Mouse (Mus musculus) ES-Bruce4 (cell line): ENCODE data around the gene Mrpl33.

Experiments
- CTCF ChIP-seq: IDR thresholded peaks from one replicate; pipeline ENCODE4 v1.8.1; 2011; ENCODE audit warnings: low read depth, low read length
- EP300 ChIP-seq: IDR thresholded peaks from 2 replicates; pipeline ENCODE4 v1.6.1; 2011; ENCODE audit warnings: low read depth, low read length; ENCODE audit not compliant: insufficient read depth
- POLR2A ChIP-seq: IDR thresholded peaks from one replicate; pipeline ENCODE4 v1.8.1; 2011; ENCODE audit warnings: low read length; ENCODE audit not compliant: insufficient read depth

DNA sequence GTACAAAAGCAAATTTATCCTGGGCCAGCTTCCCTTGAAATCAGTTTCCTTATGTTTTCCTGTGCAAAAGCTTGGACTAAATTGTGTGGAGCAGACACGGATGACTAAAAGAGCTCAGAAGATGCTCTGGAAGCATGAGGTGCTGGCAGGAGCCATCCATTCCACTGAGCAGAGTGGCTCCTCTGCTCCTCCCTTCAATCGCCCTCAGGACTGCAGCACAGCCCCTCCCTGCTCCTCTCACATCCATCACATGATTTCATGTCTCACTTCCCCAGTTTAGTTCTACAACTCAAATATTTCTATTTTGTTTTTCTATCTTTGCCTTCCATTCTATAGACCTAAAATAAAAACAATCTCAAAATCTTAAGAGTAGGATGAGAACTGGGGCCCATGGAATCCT, 74.4 kb downstream of the Mrpl33 start:
- TF ChIP-seq CTCF (no peak), POLR2A (no peak), EP300 (no peak)
